Mouse (Mus musculus): Measurements from ENCODE around the gene Dync1h1.
"Not testable (repeated sequence)": the region's sequence is repeated elsewhere in the genome, so short reads cannot be mapped to it uniquely, and the experiment has no call there.

GRCm38 (mm10) chr12:110701363-110701762, 100.1 kb downstream of the Dync1h1 start:
- TF ChIP-seq CTCF, EP300 (IDR thresholded peaks at IDR 0.05; ENCODE audit: low read depth): not testable (repeated sequence)

Measured in liver, embryonic 14.5 days (tissue).